Mouse (Mus musculus): ENCODE results near the gene Rab33a. TPM values are rescaled to one million over a fixed set of nuclear protein-coding genes. Genes with fewer than 3 reads are reported as not detected.

The Rab33a gene
- polyA plus RNA-seq, 1 experiment = not detected

GRCm38 (mm10) chrX:48513824-48514223 lies 5.3 kb upstream of the Rab33a start:
- Histone ChIP-seq H3K4me3 (ENCODE audit: insufficient read depth, poor library complexity, severe bottlenecking) (peak overlapping the region; percentile 60), H3K36me3 (ENCODE audit: control insufficient read depth, insufficient read depth) (no peaks in the 10 kb centered on the region), H3K27me3 (ENCODE audit: control insufficient read depth, insufficient read depth, insufficient read length) (no peaks in the 10 kb centered on the region), H3ac (ENCODE audit: control insufficient read depth, insufficient read length, low read depth) (no peak overlapping the region), H3K79me2 (ENCODE audit: control insufficient read depth, insufficient read depth) (peaks cover 28% of the 10 kb centered on the region), H3K79me3 (ENCODE audit: low read depth) (peaks cover 19% of the 10 kb centered on the region)
- TF ChIP-seq MYOG (IDR thresholded peaks at IDR 0.05; ENCODE audit: control insufficient read depth, extremely low read depth, insufficient read length) = no peak
- TF ChIP-seq CTCF (IDR thresholded peaks at IDR 0.05; ENCODE audit: control insufficient read depth, insufficient read depth, insufficient read length) = no peak
- TF ChIP-seq MAX (IDR thresholded peaks at IDR 0.05) = no peak
- no peak for TF ChIP-seq USF1 (IDR thresholded peaks at IDR 0.05; ENCODE audit: low read depth)
- TF ChIP-seq MYOD1 (IDR thresholded peaks at IDR 0.05; ENCODE audit: control insufficient read depth, insufficient read length, low read depth) = no peak
- TF ChIP-seq CEBPB (IDR thresholded peaks at IDR 0.05; ENCODE audit: low read depth) = no peak
- no peak for TF ChIP-seq FOSL1 (IDR thresholded peaks at IDR 0.05; ENCODE audit: insufficient read depth, low read length, poor library complexity, severe bottlenecking)

- H3K79me2 ChIP-seq (ENCODE audit: control insufficient read depth, insufficient read depth) = no peaks in the 10 kb centered on the region
- no peak overlapping the region for H3K4me3 ChIP-seq (ENCODE audit: insufficient read depth, poor library complexity, severe bottlenecking)
Measured at GRCm38 (mm10) chrX:48518211-48518807, 776 bp upstream of the Rab33a start.

GRCm38 (mm10) chrX:48519549-48520085 lies 532 bp downstream of the Rab33a start:
- Histone ChIP-seq H3K79me2 (ENCODE audit: control insufficient read depth, insufficient read depth) (no peaks in the 10 kb centered on the region), H3K36me3 (ENCODE audit: control insufficient read depth, insufficient read depth) (no peaks in the 10 kb centered on the region), H3K27me3 (ENCODE audit: control insufficient read depth, insufficient read depth, insufficient read length) (no peaks in the 10 kb centered on the region), H3K79me3 (ENCODE audit: low read depth) (no peaks in the 10 kb centered on the region), H3ac (ENCODE audit: control insufficient read depth, insufficient read length, low read depth) (no peak overlapping the region), H3K4me3 (ENCODE audit: insufficient read depth, poor library complexity, severe bottlenecking) (no peak overlapping the region)
- TF ChIP-seq CEBPB (IDR thresholded peaks at IDR 0.05; ENCODE audit: low read depth) = no peak

More at GRCm38 (mm10) chrX:48518211-48518807, 776 bp upstream of the Rab33a start:
- H3K79me3 ChIP-seq (ENCODE audit: low read depth) = no peaks in the 10 kb centered on the region
- H3K27me3 ChIP-seq (ENCODE audit: control insufficient read depth, insufficient read depth, insufficient read length) = no peaks in the 10 kb centered on the region
- H3ac ChIP-seq (ENCODE audit: control insufficient read depth, insufficient read length, low read depth) = no peak overlapping the region
- no peaks in the 10 kb centered on the region for H3K36me3 ChIP-seq (ENCODE audit: control insufficient read depth, insufficient read depth)
- TF ChIP-seq CEBPB (IDR thresholded peaks at IDR 0.05; ENCODE audit: low read depth) = no peak
- no peak for TF ChIP-seq MAX (IDR thresholded peaks at IDR 0.05)
- TF ChIP-seq MYOD1 (IDR thresholded peaks at IDR 0.05; ENCODE audit: control insufficient read depth, insufficient read length, low read depth) = no peak
- TF ChIP-seq MYOG (IDR thresholded peaks at IDR 0.05; ENCODE audit: control insufficient read depth, extremely low read depth, insufficient read length) = no peak
- no peak for TF ChIP-seq USF1 (IDR thresholded peaks at IDR 0.05; ENCODE audit: low read depth)
- no peak for TF ChIP-seq CTCF (IDR thresholded peaks at IDR 0.05; ENCODE audit: control insufficient read depth, insufficient read depth, insufficient read length)
- no peak for TF ChIP-seq FOSL1 (IDR thresholded peaks at IDR 0.05; ENCODE audit: insufficient read depth, low read length, poor library complexity, severe bottlenecking)

- no peaks in the 10 kb centered on the region for H3K27me3 ChIP-seq (ENCODE audit: control insufficient read depth, insufficient read depth, insufficient read length)
- no peaks in the 10 kb centered on the region for H3K36me3 ChIP-seq (ENCODE audit: control insufficient read depth, insufficient read depth)
- H3ac ChIP-seq (ENCODE audit: control insufficient read depth, insufficient read length, low read depth) = no peak overlapping the region
- no peak for TF ChIP-seq MYOG (IDR thresholded peaks at IDR 0.05; ENCODE audit: control insufficient read depth, extremely low read depth, insufficient read length)
- TF ChIP-seq MYOD1 (IDR thresholded peaks at IDR 0.05; ENCODE audit: control insufficient read depth, insufficient read length, low read depth) = no peak
- no peak for TF ChIP-seq FOSL1 (IDR thresholded peaks at IDR 0.05; ENCODE audit: insufficient read depth, low read length, poor library complexity, severe bottlenecking)
- TF ChIP-seq MAX (IDR thresholded peaks at IDR 0.05) = no peak
- no peak for TF ChIP-seq CTCF (IDR thresholded peaks at IDR 0.05; ENCODE audit: control insufficient read depth, insufficient read depth, insufficient read length)
- TF ChIP-seq CEBPB (IDR thresholded peaks at IDR 0.05; ENCODE audit: low read depth) = no peak
- TF ChIP-seq USF1 (IDR thresholded peaks at IDR 0.05; ENCODE audit: low read depth) = no peak
- no peaks in the 10 kb centered on the region for H3K79me3 ChIP-seq (ENCODE audit: low read depth)
- no peak overlapping the region for H3K4me3 ChIP-seq (ENCODE audit: insufficient read depth, poor library complexity, severe bottlenecking)
- no peaks in the 10 kb centered on the region for H3K79me2 ChIP-seq (ENCODE audit: control insufficient read depth, insufficient read depth)
Measured at GRCm38 (mm10) chrX:48521651-48522050, 2.6 kb downstream of the Rab33a start.

GRCm38 (mm10) chrX:48523512-48523911 lies 4.4 kb downstream of the Rab33a start:
- TF ChIP-seq MYOG (IDR thresholded peaks at IDR 0.05; ENCODE audit: control insufficient read depth, extremely low read depth, insufficient read length) (no peak), CTCF (IDR thresholded peaks at IDR 0.05; ENCODE audit: control insufficient read depth, insufficient read depth, insufficient read length) (no peak), USF1 (IDR thresholded peaks at IDR 0.05; ENCODE audit: low read depth) (no peak), MAX (IDR thresholded peaks at IDR 0.05) (no peak), MYOD1 (IDR thresholded peaks at IDR 0.05; ENCODE audit: control insufficient read depth, insufficient read length, low read depth) (no peak)
- Histone ChIP-seq H3K79me3 (ENCODE audit: low read depth) (no peaks in the 10 kb centered on the region), H3K36me3 (ENCODE audit: control insufficient read depth, insufficient read depth) (no peaks in the 10 kb centered on the region), H3K27me3 (ENCODE audit: control insufficient read depth, insufficient read depth, insufficient read length) (no peaks in the 10 kb centered on the region), H3K79me2 (ENCODE audit: control insufficient read depth, insufficient read depth) (no peaks in the 10 kb centered on the region), H3ac (ENCODE audit: control insufficient read depth, insufficient read length, low read depth) (no peak overlapping the region), H3K4me3 (ENCODE audit: insufficient read depth, poor library complexity, severe bottlenecking) (no peak overlapping the region)

GRCm38 (mm10) chrX:48525332-48525731 lies 6.2 kb downstream of the Rab33a start:
- H3K4me3 ChIP-seq (ENCODE audit: insufficient read depth, poor library complexity, severe bottlenecking) = no peak overlapping the region
- TF ChIP-seq MYOG (IDR thresholded peaks at IDR 0.05; ENCODE audit: control insufficient read depth, extremely low read depth, insufficient read length) = no peak
- no peak for TF ChIP-seq MYOD1 (IDR thresholded peaks at IDR 0.05; ENCODE audit: control insufficient read depth, insufficient read length, low read depth)
- no peak for TF ChIP-seq CEBPB (IDR thresholded peaks at IDR 0.05; ENCODE audit: low read depth)
- TF ChIP-seq USF1 (IDR thresholded peaks at IDR 0.05; ENCODE audit: low read depth) = no peak
- no peak for TF ChIP-seq MAX (IDR thresholded peaks at IDR 0.05)
- no peak for TF ChIP-seq FOSL1 (IDR thresholded peaks at IDR 0.05; ENCODE audit: insufficient read depth, low read length, poor library complexity, severe bottlenecking)
- no peak for TF ChIP-seq CTCF (IDR thresholded peaks at IDR 0.05; ENCODE audit: control insufficient read depth, insufficient read depth, insufficient read length)
- no peaks in the 10 kb centered on the region for H3K36me3 ChIP-seq (ENCODE audit: control insufficient read depth, insufficient read depth)
- H3K27me3 ChIP-seq (ENCODE audit: control insufficient read depth, insufficient read depth, insufficient read length) = no peaks in the 10 kb centered on the region
- no peaks in the 10 kb centered on the region for H3K79me2 ChIP-seq (ENCODE audit: control insufficient read depth, insufficient read depth)
- no peaks in the 10 kb centered on the region for H3K79me3 ChIP-seq (ENCODE audit: low read depth)
- H3ac ChIP-seq (ENCODE audit: control insufficient read depth, insufficient read length, low read depth) = no peak overlapping the region
